Mouse (Mus musculus) liver, adult 2 months (tissue): ENCODE results near the gene Mbtps1.

Source experiments
- CTCF ChIP-seq: fragments of 200-500 bp; IDR thresholded peaks from 2 replicates; pipeline ENCODE4 v1.5.1; 2011; ENCODE audit warnings: low read depth, low read length, control low read depth
- POLR2A ChIP-seq: fragments of 200-500 bp; IDR thresholded peaks from 2 replicates; pipeline ENCODE4 v1.6.1; 2011; ENCODE audit warnings: low read length, control low read depth; ENCODE audit not compliant: insufficient read depth; ENCODE audit errors: extremely low read depth

GRCm38 (mm10) chr8:119603771-119604170, 45.2 kb upstream of the Mbtps1 start:
- TF ChIP-seq CTCF (no peak), POLR2A (no peak)
